Mouse (Mus musculus) MEL (cell line): Measurements from ENCODE around the gene Epyc. TPM values are rescaled to one million over a fixed set of nuclear protein-coding genes. Genes with fewer than 3 reads are reported as not detected.

Source experiments
- DNase-seq: peaks from one replicate; pipeline ENCODE4 v3.0.0; 2011; ENCODE audit warnings: low read depth, low spot score
- H3K27ac ChIP-seq: 2 replicates; pipeline ENCODE4 v1.5.1; 2012; ENCODE audit warnings: low read depth, mild to moderate bottlenecking, control low read depth, low read length, moderate library complexity; ENCODE audit not compliant: control insufficient read depth
- H3K27me3 ChIP-seq, 2 experiments: fragments of 150-350 bp in 1 of 2; sonication (generic) in 1 of 2; 2 replicates each; pipeline ENCODE4 v1.6.1; 2012; ENCODE audit warnings: low read length in 2 of 2, mild to moderate bottlenecking in 2 of 2, improper control_type of control experiment in 1 of 2, moderate library complexity in 1 of 2; ENCODE audit not compliant: insufficient read depth in 2 of 2, control insufficient read depth in 1 of 2
- H3K36me3 ChIP-seq, 2 experiments: 2 replicates each; pipeline ENCODE4 v1.6.1; 2012 to 2014; ENCODE audit warnings: low read length in 2 of 2, improper control_type of control experiment in 1 of 2, inconsistent platforms in 1 of 2, mild to moderate bottlenecking in 1 of 2; ENCODE audit not compliant: insufficient read depth in 2 of 2, control insufficient read depth in 1 of 2
- H3K4me1 ChIP-seq, 2 experiments: fragments of 150-350 bp in 1 of 2; sonication (generic) in 1 of 2; 2 replicates each; pipeline ENCODE4 v1.6.1; 2012; ENCODE audit warnings: low read length in 2 of 2, improper control_type of control experiment in 1 of 2, mild to moderate bottlenecking in 1 of 2; ENCODE audit not compliant: insufficient read depth in 2 of 2, control insufficient read depth in 1 of 2
- H3K4me3 ChIP-seq, 2 experiments: fragments of 150-350 bp in 1 of 2; sonication (generic) in 1 of 2; 2 replicates each; pipeline ENCODE4 v1.5.1; 2012; ENCODE audit warnings: low read depth in 2 of 2, low read length in 2 of 2, mild to moderate bottlenecking in 2 of 2, moderate library complexity in 2 of 2, control low read depth in 1 of 2, improper control_type of control experiment in 1 of 2; ENCODE audit not compliant: control insufficient read depth in 1 of 2, insufficient read depth in 1 of 2
- H3K79me2 ChIP-seq: 2 replicates; pipeline ENCODE4 v1.6.1; 2012; ENCODE audit warnings: mild to moderate bottlenecking, low read length, moderate library complexity; ENCODE audit not compliant: control insufficient read depth, poor library complexity, insufficient read depth
- H3K9ac ChIP-seq: 2 replicates; pipeline ENCODE4 v1.6.1; 2012; ENCODE audit warnings: low read depth, mild to moderate bottlenecking, control low read depth, low read length, moderate library complexity; ENCODE audit not compliant: control insufficient read depth, poor library complexity, severe bottlenecking
- H3K9me3 ChIP-seq: fragments of 150-350 bp; sonication (generic); replicated peaks from 2 replicates; pipeline ENCODE4 v1.6.1; 2012; ENCODE audit warnings: mild to moderate bottlenecking, low read length, improper control_type of control experiment, moderate library complexity; ENCODE audit not compliant: insufficient read depth
- BHLHE40 ChIP-seq: IDR thresholded peaks from 2 replicates; pipeline ENCODE4 v1.6.1; 2012; ENCODE audit warnings: low read depth, mild to moderate bottlenecking, inconsistent platforms, low read length, improper control_type of control experiment, borderline replicate concordance
- CHD2 ChIP-seq: IDR thresholded peaks from 2 replicates; pipeline ENCODE4 v1.6.1; 2011; ENCODE audit warnings: low read length, improper control_type of control experiment
- CTCF ChIP-seq, 3 experiments: IDR thresholded peaks in 2 of 3; conservative IDR thresholded peaks in 1 of 3; 2 replicates each; pipeline ENCODE4 v1.5.1; 2011 to 2012; ENCODE audit warnings: low read length in 3 of 3, low read depth in 2 of 3, mild to moderate bottlenecking in 2 of 3, improper control_type of control experiment in 1 of 3, inconsistent platforms in 1 of 3, mixed read lengths in 1 of 3, moderate library complexity in 1 of 3; ENCODE audit not compliant: control insufficient read depth in 1 of 3, insufficient read depth in 1 of 3, poor library complexity in 1 of 3, severe bottlenecking in 1 of 3
- ETS1 ChIP-seq: IDR thresholded peaks from 2 replicates; pipeline ENCODE4 v1.6.1; 2012; ENCODE audit warnings: low read depth, mild to moderate bottlenecking, inconsistent platforms, low read length, improper control_type of control experiment, moderate library complexity
- GABPA ChIP-seq: IDR thresholded peaks from 2 replicates; pipeline ENCODE4 v1.6.1; 2012; ENCODE audit warnings: low read depth, mild to moderate bottlenecking, inconsistent platforms, low read length, improper control_type of control experiment, moderate library complexity
- MAFK ChIP-seq: IDR thresholded peaks from 2 replicates; pipeline ENCODE4 v1.6.1; 2011; ENCODE audit warnings: low read depth, mild to moderate bottlenecking, low read length, improper control_type of control experiment, borderline replicate concordance
- MAX ChIP-seq: IDR thresholded peaks from 2 replicates; pipeline ENCODE4 v1.6.1; 2011; ENCODE audit warnings: low read length, improper control_type of control experiment
- MEF2A ChIP-seq: IDR thresholded peaks from 2 replicates; pipeline ENCODE4 v1.6.1; 2014; ENCODE audit warnings: low read depth, mild to moderate bottlenecking, inconsistent platforms, low read length, improper control_type of control experiment; ENCODE audit not compliant: poor library complexity, insufficient replicate concordance, severe bottlenecking; ENCODE audit errors: extremely low read depth
- MYB ChIP-seq: IDR thresholded peaks from 2 replicates; pipeline ENCODE4 v1.6.1; 2011; ENCODE audit warnings: mild to moderate bottlenecking, low read depth, low read length, improper control_type of control experiment
- NELFE ChIP-seq: IDR thresholded peaks from 2 replicates; pipeline ENCODE4 v1.6.1; 2011; ENCODE audit warnings: low read depth, low read length, improper control_type of control experiment
- NRF1 ChIP-seq: IDR thresholded peaks from 2 replicates; pipeline ENCODE4 v1.6.1; 2014; ENCODE audit warnings: low read depth, mild to moderate bottlenecking, inconsistent platforms, low read length, improper control_type of control experiment, moderate library complexity; ENCODE audit not compliant: poor library complexity, insufficient read depth, severe bottlenecking
- POLR2A ChIP-seq, 2 experiments: IDR thresholded peaks; 2 replicates each; pipeline ENCODE4 v1.6.1; 2011 to 2012; ENCODE audit warnings: low read length in 2 of 2, mild to moderate bottlenecking in 2 of 2, control low read depth in 1 of 2, improper control_type of control experiment in 1 of 2, low read depth in 1 of 2, moderate library complexity in 1 of 2; ENCODE audit not compliant: control insufficient read depth in 1 of 2, insufficient read depth in 1 of 2, poor library complexity in 1 of 2
- TCF12 ChIP-seq: IDR thresholded peaks from 2 replicates; pipeline ENCODE4 v1.6.1; 2014; ENCODE audit warnings: low read depth, mild to moderate bottlenecking, inconsistent platforms, low read length, improper control_type of control experiment, moderate library complexity
- UBTF ChIP-seq: IDR thresholded peaks from 2 replicates; pipeline ENCODE4 v1.6.1; 2012; ENCODE audit warnings: low read depth, mild to moderate bottlenecking, inconsistent platforms, low read length, improper control_type of control experiment, moderate library complexity, borderline replicate concordance; ENCODE audit not compliant: insufficient read depth
- USF1 ChIP-seq: IDR thresholded peaks from 2 replicates; pipeline ENCODE4 v1.6.1; 2014; ENCODE audit warnings: low read depth, mild to moderate bottlenecking, inconsistent platforms, low read length, improper control_type of control experiment, moderate library complexity
- ZC3H11A ChIP-seq: IDR thresholded peaks from 2 replicates; pipeline ENCODE4 v1.6.1; 2012; ENCODE audit warnings: low read depth, mild to moderate bottlenecking, inconsistent platforms, low read length, improper control_type of control experiment
- ZKSCAN1 ChIP-seq: IDR thresholded peaks from 2 replicates; pipeline ENCODE4 v1.6.1; 2012; ENCODE audit warnings: low read depth, mild to moderate bottlenecking, inconsistent platforms, low read length, improper control_type of control experiment, moderate library complexity
- ZMIZ1 ChIP-seq: IDR thresholded peaks from 2 replicates; pipeline ENCODE4 v1.6.1; 2012; ENCODE audit warnings: low read depth, mild to moderate bottlenecking, inconsistent platforms, low read length, improper control_type of control experiment, moderate library complexity
- polyA plus RNA-seq, 2 experiments: library from polyadenylated mRNA; stranded (reverse) in 1 of 2; unstranded in 1 of 2; fragments of >175 nt in 1 of 2; fragments of >200 nt in 1 of 2; gene quantifications; 2 replicates each; pipeline versions ENCODE4 v1.2.1 to v1.2.4; 2012; ENCODE audit warnings: low replicate concordance in 2 of 2, low read depth in 1 of 2; ENCODE audit not compliant: insufficient read length in 2 of 2, insufficient read depth in 1 of 2, missing spikeins in 1 of 2
- total RNA-seq: library from RNA; depleted of rRNA; stranded (reverse); fragments of 300-350 nt; gene quantifications from 2 replicates; pipeline ENCODE4 v1.2.3, GENCODE M21; 2012

The Epyc gene
- total and polyA plus RNA-seq, 3 experiments = not detected

DNA sequence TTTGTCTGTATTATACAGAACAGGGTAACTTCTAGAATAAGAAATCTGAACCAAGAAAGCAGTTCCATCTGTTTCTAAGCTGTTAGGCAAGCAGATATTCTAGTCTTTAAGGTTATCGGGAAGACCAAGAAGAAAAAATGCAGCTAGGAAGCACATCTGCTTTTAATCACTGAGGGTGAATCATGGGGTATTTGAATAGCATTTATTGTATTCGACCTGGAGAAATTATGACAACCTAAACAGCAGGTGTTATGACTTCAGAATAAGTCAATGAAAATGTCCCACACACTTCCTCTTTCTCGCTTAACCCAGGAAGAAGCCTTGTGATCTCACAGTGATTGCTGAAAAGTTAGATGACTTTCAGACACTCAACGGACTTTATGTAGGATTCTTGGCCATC, 18.8 kb upstream of the Epyc start:
- no peaks in the 10 kb centered on the region for H3K79me2 ChIP-seq
- no peak overlapping the region for H3K27ac ChIP-seq
- no peaks in the 10 kb centered on the region for H3K27me3 ChIP-seq
- no peak for TF ChIP-seq UBTF
- no peak for TF ChIP-seq NRF1
- no peak for TF ChIP-seq POLR2A (IDR thresholded peaks at IDR 0.05; ENCODE audit: control insufficient read depth in 1 of 2, insufficient read depth in 1 of 2, low read depth in 1 of 2, low read length in 2 of 2, poor library complexity in 1 of 2)
- TF ChIP-seq MEF2A = no peak
- no peak for TF ChIP-seq MAFK
- no peak for TF ChIP-seq MAX
- TF ChIP-seq ZMIZ1 = no peak
- no peak for TF ChIP-seq TCF12
- TF ChIP-seq ETS1 = no peak
- no peak for TF ChIP-seq GABPA
- TF ChIP-seq ZC3H11A = no peak
- peak; percentile 1 for DNase-seq
- H3K4me1 ChIP-seq = no peaks in the 10 kb centered on the region
- no peak overlapping the region for H3K4me3 ChIP-seq
- no peaks in the 10 kb centered on the region for H3K9me3 ChIP-seq
- H3K36me3 ChIP-seq = no peaks in the 10 kb centered on the region
- H3K9ac ChIP-seq = no peak overlapping the region

GRCm38 (mm10) chr10:97626543-97626942, 17.3 kb upstream of the Epyc start:
- Histone ChIP-seq H3K36me3 (no peaks in the 10 kb centered on the region), H3K27ac (no peak overlapping the region), H3K4me1 (no peaks in the 10 kb centered on the region), H3K4me3 (no peak overlapping the region), H3K79me2 (no peaks in the 10 kb centered on the region), H3K9me3 (no peaks in the 10 kb centered on the region), H3K9ac (no peak overlapping the region), H3K27me3 (no peaks in the 10 kb centered on the region)
- no peak for DNase-seq
- TF ChIP-seq USF1 = no peak
- no peak for TF ChIP-seq CTCF (IDR thresholded peaks at IDR 0.05 in 2 of 3, conservative IDR thresholded peaks at IDR 0.05 in 1 of 3; ENCODE audit: control insufficient read depth in 1 of 3, insufficient read depth in 1 of 3, low read depth in 2 of 3, low read length in 3 of 3, poor library complexity in 1 of 3, severe bottlenecking in 1 of 3)
- TF ChIP-seq NELFE = no peak
- no peak for TF ChIP-seq CHD2
- TF ChIP-seq MYB = no peak
- TF ChIP-seq BHLHE40 = no peak
- no peak for TF ChIP-seq ZKSCAN1
